Mouse (Mus musculus) neural tube, embryonic 10.5 days (tissue): ENCODE data around the gene Stk19.
"Not testable (repeated sequence)": the region's sequence is repeated elsewhere in the genome, so short reads cannot be mapped to it uniquely, and the experiment has no call there.

Source experiments
- DNase-seq: peaks from one replicate; pipeline ENCODE4 v3.0.0-alpha.2; 2017; ENCODE audit warnings: low spot score; ENCODE audit errors: extremely low spot score

Stk19 gene

DNA sequence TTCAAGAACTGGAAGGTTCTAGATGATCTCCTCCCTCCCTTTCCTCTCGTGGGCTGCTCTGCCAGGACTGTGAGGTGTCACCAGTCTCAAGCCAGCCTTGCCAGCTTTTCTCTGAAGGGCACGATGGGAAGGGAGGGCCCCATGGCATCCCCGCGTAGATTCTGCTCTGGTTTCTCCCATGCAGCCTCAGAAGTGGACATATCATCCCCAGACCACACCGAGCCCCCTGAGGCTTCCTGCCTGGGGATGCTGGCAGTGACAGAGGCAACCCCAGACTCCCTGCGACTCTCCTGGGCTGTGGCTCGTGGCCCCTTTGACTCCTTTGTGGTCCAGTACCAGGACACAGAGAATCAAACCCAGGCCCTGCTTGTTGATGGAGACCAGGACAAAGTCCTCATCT, 38.7 kb downstream of the Stk19 start:
- DNase-seq = not testable (repeated sequence)

GRCm38 (mm10) chr17:34797211-34797995, 39.3 kb downstream of the Stk19 start:
- DNase-seq = not testable (repeated sequence)

GRCm38 (mm10) chr17:34796311-34797140, 40.2 kb downstream of the Stk19 start:
- no peak for DNase-seq

- DNase-seq = no peak
These were observed 41.1 kb downstream of the Stk19 start for GRCm38 (mm10) chr17:34795633-34796032.

DNA sequence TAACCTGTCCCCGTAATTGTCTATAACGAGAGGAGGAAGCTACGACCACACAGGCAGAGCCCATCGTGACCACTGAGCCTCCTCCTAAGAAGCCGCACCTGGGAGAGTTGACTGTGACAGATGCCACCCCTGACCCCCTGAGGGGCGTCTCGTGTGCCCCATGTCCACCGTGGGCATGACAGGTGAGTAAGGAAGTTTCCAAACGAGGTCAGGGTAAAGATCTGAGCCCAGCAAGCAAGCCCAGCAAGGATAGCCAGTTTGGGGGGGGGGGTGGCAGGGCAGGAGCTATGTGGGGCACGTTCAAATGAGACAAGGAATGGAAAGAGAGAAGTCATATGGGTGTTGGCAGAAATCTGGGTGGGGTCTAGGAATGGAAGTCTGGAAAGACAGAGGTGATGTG, 41.7 kb downstream of the Stk19 start:
- no peak for DNase-seq

GRCm38 (mm10) chr17:34777680-34778325, 58.9 kb downstream of the Stk19 start:
- DNase-seq = no peak
